Mouse (Mus musculus) spleen, adult 2 months (tissue): Measurements from ENCODE around the gene Plekha3.

Experiments used
- CTCF ChIP-seq: fragments of 200-500 bp; IDR thresholded peaks from 2 replicates; pipeline ENCODE4 v1.5.1; 2011; ENCODE audit warnings: mild to moderate bottlenecking, inconsistent platforms; ENCODE audit not compliant: insufficient read depth, insufficient read length, insufficient replicate concordance; ENCODE audit errors: extremely low read depth
- POLR2A ChIP-seq: fragments of 200-500 bp; IDR thresholded peaks from 2 replicates; pipeline ENCODE4 v1.6.1; 2011; ENCODE audit warnings: low read depth, low read length, inconsistent platforms

- TF ChIP-seq CTCF, result no peak
- no peak for TF ChIP-seq POLR2A
Measured at GRCm38 (mm10) chr2:76675451-76675850, 370 bp downstream of the Plekha3 start.
